Mouse (Mus musculus): ENCODE results near the gene Tmem156.

- TF ChIP-seq CTCF (IDR thresholded peaks at IDR 0.05; ENCODE audit: extremely low read depth, insufficient read length, insufficient replicate concordance, low read depth, low read length) = no peak
- no peak for TF ChIP-seq POLR2A (IDR thresholded peaks at IDR 0.05; ENCODE audit: low read depth, low read length)
Observed at GRCm38 (mm10) chr5:65136159-65136558, 44.2 kb upstream of the Tmem156 start.

All from small intestine, adult 2 months (tissue).